Mouse (Mus musculus): ENCODE data around the gene Fam178b. TPM values are rescaled to one million over a fixed set of nuclear protein-coding genes. Genes with fewer than 3 reads are reported as not detected.

The Fam178b gene
- polyA plus RNA-seq, 1 experiment from 2014 or later: 0.24 TPM

GRCm38 (mm10) chr1:36576991-36577675, 105.8 kb downstream of the Fam178b start:
- H3K4me2 ChIP-seq: no peak overlapping the region
- 59% methylated on average over 6 of the region's 6 CpGs for WGBS
- no peaks in the 10 kb centered on the region for H3K9me3 ChIP-seq
- no peak for ATAC-seq (ENCODE audit: low read depth)
- H3K9ac ChIP-seq: no peak overlapping the region
- no peak overlapping the region for H3K27ac ChIP-seq (replicated peaks)
- H3K4me3 ChIP-seq: no peak overlapping the region
- no peaks in the 10 kb centered on the region for H3K36me3 ChIP-seq
- peaks cover 8% of the 10 kb centered on the region; the same call in 1 of the 2 replicates for H3K27me3 ChIP-seq
- H3K4me1 ChIP-seq (replicated peaks): peaks cover 39% of the 10 kb centered on the region

DNA sequence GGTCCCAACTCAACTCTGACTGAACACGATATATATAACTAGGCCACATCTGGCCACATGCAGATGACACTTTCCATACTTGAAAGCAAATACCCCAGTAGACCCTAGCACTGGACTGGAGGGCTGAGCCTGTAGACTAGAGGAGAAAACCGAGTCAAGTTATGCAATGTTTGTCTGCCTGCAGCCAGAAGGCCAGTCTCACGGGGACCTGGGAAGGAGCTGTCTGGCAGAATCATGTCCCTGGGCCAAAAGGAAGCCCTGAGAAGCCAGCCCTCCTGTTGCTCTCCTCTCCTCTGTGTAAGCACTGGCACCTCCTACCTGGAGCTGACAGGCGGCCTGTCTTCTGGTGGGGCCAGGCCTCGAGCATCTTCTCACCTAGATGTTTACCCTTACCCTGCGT, 107.6 kb downstream of the Fam178b start:
- no peak for ATAC-seq (ENCODE audit: low read depth)
- 69% methylated on average over 6 of the region's 6 CpGs for WGBS

DNA sequence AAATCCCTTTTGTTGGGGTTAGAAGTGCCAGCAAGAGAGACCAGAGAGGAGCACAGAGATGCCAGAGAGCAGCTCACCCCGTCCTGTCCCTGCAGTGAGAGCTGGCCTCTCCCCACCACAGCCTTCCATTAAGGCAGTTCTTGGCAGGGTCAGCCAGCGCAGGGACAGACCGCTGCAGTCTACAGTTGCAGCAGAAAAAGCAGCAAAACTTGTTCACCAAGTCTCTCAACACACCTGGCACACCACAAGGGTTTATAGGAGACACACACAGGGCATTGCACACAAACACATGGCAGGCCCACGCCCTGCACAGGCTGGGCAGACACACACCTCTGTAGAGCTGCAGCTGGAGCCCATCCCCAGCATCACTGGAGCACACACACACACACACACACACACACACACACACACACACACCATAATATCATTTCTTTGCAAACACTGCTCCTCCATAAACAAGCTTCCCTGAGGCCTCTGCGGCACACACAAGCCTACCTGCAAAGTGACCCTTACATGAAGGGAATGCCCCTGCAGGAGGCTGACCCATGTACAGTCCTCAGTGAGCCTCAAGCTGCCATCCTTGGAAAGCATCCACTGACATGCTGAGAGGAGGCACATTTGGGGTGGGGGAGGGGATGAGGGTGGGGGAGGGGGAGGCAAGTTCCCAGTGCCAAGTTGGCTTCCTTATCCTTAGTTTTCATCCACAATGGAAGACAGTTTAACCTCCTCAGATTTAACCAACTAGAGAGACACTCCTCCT, 108.6 kb downstream of the Fam178b start:
- no peak overlapping the region for H3K4me3 ChIP-seq
- H3K27ac ChIP-seq (replicated peaks): no peak overlapping the region
- peaks cover 8% of the 10 kb centered on the region; the same call in 1 of the 2 replicates for H3K27me3 ChIP-seq
- H3K9me3 ChIP-seq: no peaks in the 10 kb centered on the region
- peaks cover 14% of the 10 kb centered on the region for H3K4me1 ChIP-seq (replicated peaks)
- H3K36me3 ChIP-seq: no peaks in the 10 kb centered on the region
- no peak overlapping the region for H3K4me2 ChIP-seq
- 83% methylated on average over 5 of the region's 5 CpGs for WGBS
- H3K9ac ChIP-seq: no peak overlapping the region
- ATAC-seq (ENCODE audit: low read depth): no peak

More for the DNA sequence above, 107.6 kb downstream of the Fam178b start:
- peaks cover 24% of the 10 kb centered on the region for H3K4me1 ChIP-seq (replicated peaks)
- H3K27ac ChIP-seq (replicated peaks): no peak overlapping the region
- no peak overlapping the region for H3K4me3 ChIP-seq
- no peak overlapping the region for H3K4me2 ChIP-seq
- H3K9me3 ChIP-seq: no peaks in the 10 kb centered on the region
- no peak overlapping the region for H3K9ac ChIP-seq
- no peaks in the 10 kb centered on the region for H3K36me3 ChIP-seq
- peaks cover 8% of the 10 kb centered on the region; the same call in 1 of the 2 replicates for H3K27me3 ChIP-seq

- WGBS: 84% methylated on average over 8 of the region's 8 CpGs
- Histone ChIP-seq H3K27ac (replicated peaks) (no peak overlapping the region), H3K9me3 (no peaks in the 10 kb centered on the region), H3K4me3 (no peak overlapping the region), H3K36me3 (no peaks in the 10 kb centered on the region), H3K4me2 (no peak overlapping the region), H3K27me3 (peaks cover 7% of the 10 kb centered on the region; the same call in 1 of the 2 replicates), H3K9ac (no peak overlapping the region), H3K4me1 (replicated peaks) (peaks cover 15% of the 10 kb centered on the region)
- no peak for ATAC-seq (ENCODE audit: low read depth)
Measured at GRCm38 (mm10) chr1:36573524-36573923, 109.5 kb downstream of the Fam178b start.

- no peak overlapping the region for H3K4me3 ChIP-seq
- WGBS: 69% methylated on average over 1 of the region's 1 CpGs
- no peaks in the 10 kb centered on the region for H3K9me3 ChIP-seq
- H3K9ac ChIP-seq: no peak overlapping the region
- no peaks in the 10 kb centered on the region; the same call in 1 of the 2 replicates for H3K27me3 ChIP-seq
- peaks cover 23% of the 10 kb centered on the region for H3K4me1 ChIP-seq (replicated peaks)
- no peak overlapping the region for H3K27ac ChIP-seq (replicated peaks)
- H3K36me3 ChIP-seq: no peaks in the 10 kb centered on the region
- no peak overlapping the region for H3K4me2 ChIP-seq
- ATAC-seq (ENCODE audit: low read depth): no peak
Measured at GRCm38 (mm10) chr1:36572709-36573108, 110.3 kb downstream of the Fam178b start.

DNA sequence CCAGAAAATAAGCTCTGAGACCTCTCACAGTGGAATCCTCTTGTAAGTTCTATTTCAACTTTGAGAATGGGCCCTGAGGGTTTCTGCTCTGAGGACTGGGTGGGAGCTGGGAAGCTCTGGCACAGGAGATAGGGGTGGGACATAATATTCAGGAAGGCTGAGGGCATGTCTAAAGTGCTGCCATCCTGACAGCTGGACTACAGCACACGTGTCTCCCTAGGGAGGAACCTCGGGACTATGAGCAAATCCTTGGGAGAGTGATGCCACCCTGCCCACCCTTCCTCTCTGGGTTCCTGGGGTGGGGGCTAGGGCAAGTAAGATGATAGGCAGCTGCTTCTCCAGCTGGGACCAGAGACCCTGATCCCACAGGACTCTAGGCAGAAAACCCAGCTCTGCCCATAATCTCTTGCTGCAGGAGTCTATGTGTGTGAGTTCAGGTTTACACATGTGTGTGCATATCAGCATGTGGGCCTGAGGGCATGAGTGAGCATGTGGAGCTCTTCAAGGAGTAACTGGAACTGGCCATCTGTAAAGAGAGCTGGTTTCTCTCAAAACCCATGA, 110.8 kb downstream of the Fam178b start:
- 54% methylated on average over 2 of the region's 2 CpGs for WGBS
- H3K4me1 ChIP-seq (replicated peaks): peaks cover 23% of the 10 kb centered on the region
- no peaks in the 10 kb centered on the region; the same call in 1 of the 2 replicates for H3K27me3 ChIP-seq
- H3K4me2 ChIP-seq: no peak overlapping the region
- H3K27ac ChIP-seq (replicated peaks): no peak overlapping the region
- no peak overlapping the region for H3K9ac ChIP-seq
- H3K4me3 ChIP-seq: no peak overlapping the region
- no peaks in the 10 kb centered on the region for H3K9me3 ChIP-seq
- ATAC-seq (ENCODE audit: low read depth): no peak
- no peaks in the 10 kb centered on the region for H3K36me3 ChIP-seq

- Histone ChIP-seq H3K36me3 (no peaks in the 10 kb centered on the region), H3K9ac (no peak overlapping the region), H3K4me3 (no peak overlapping the region), H3K9me3 (no peaks in the 10 kb centered on the region), H3K27me3 (no peaks in the 10 kb centered on the region), H3K4me1 (replicated peaks) (peaks cover 24% of the 10 kb centered on the region), H3K27ac (replicated peaks) (no peak overlapping the region), H3K4me2 (no peak overlapping the region)
- 50% methylated on average over 6 of the region's 6 CpGs for WGBS
- ATAC-seq (ENCODE audit: low read depth): no peak
Measured at GRCm38 (mm10) chr1:36571627-36572026, 111.4 kb downstream of the Fam178b start.

DNA sequence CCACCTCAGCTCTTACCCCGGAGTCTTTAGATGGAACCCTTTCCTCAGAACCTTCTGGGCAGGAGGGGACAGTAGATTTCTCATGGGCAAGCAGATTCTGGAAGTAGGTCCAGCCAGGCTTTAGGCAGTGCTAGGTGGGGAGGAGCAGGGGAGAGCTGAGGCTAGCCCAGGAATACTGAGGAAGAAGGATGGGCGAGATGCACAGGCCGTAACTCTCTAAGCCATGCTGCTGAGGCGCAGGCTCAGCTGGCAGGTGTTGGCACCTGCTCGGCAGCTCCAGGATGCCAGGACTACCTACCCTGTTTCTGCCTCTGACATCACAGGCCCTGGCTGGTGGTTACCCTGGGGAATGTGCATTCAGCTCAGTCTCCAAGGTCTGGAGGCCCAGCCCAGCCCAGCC, 112.7 kb downstream of the Fam178b start:
- no peak overlapping the region for H3K9ac ChIP-seq
- H3K4me3 ChIP-seq: no peak overlapping the region
- no peak overlapping the region for H3K4me2 ChIP-seq
- H3K4me1 ChIP-seq (replicated peaks): peaks cover 28% of the 10 kb centered on the region
- ATAC-seq (ENCODE audit: low read depth): no peak
- WGBS: 93% methylated on average over 5 of the region's 5 CpGs
- no peaks in the 10 kb centered on the region for H3K27me3 ChIP-seq
- H3K27ac ChIP-seq (replicated peaks): no peak overlapping the region
- H3K9me3 ChIP-seq: no peaks in the 10 kb centered on the region
- no peaks in the 10 kb centered on the region for H3K36me3 ChIP-seq

- H3K4me2 ChIP-seq: no peak overlapping the region
- H3K36me3 ChIP-seq: no peaks in the 10 kb centered on the region
- WGBS: 39% methylated on average over 7 of the region's 7 CpGs
- H3K9ac ChIP-seq: no peak overlapping the region
- H3K9me3 ChIP-seq: no peaks in the 10 kb centered on the region
- H3K27ac ChIP-seq (replicated peaks): no peak overlapping the region
- peaks cover 27% of the 10 kb centered on the region for H3K4me1 ChIP-seq (replicated peaks)
- H3K4me3 ChIP-seq: no peak overlapping the region
- H3K27me3 ChIP-seq: no peaks in the 10 kb centered on the region
- no peak for ATAC-seq (ENCODE audit: low read depth)
Measured at GRCm38 (mm10) chr1:36569694-36570276, 113.2 kb downstream of the Fam178b start.

- 78% methylated on average over 4 of the region's 4 CpGs for WGBS
- Histone ChIP-seq H3K4me3 (no peak overlapping the region), H3K9ac (no peak overlapping the region), H3K27ac (replicated peaks) (no peak overlapping the region), H3K36me3 (no peaks in the 10 kb centered on the region), H3K4me1 (replicated peaks) (peaks cover 22% of the 10 kb centered on the region; the same call in 1 of the 2 replicates), H3K9me3 (no peaks in the 10 kb centered on the region), H3K27me3 (no peaks in the 10 kb centered on the region), H3K4me2 (no peak overlapping the region)
- no peak for ATAC-seq (ENCODE audit: low read depth)
Measured at GRCm38 (mm10) chr1:36568776-36569175, 114.2 kb downstream of the Fam178b start.

- peaks cover 22% of the 10 kb centered on the region; the same call in 1 of the 2 replicates for H3K4me1 ChIP-seq (replicated peaks)
- no peaks in the 10 kb centered on the region for H3K36me3 ChIP-seq
- H3K4me3 ChIP-seq: no peak overlapping the region
- ATAC-seq (ENCODE audit: low read depth): no peak
- WGBS: 55% methylated on average over 21 of the region's 21 CpGs
- no peaks in the 10 kb centered on the region for H3K27me3 ChIP-seq
- no peak overlapping the region for H3K9ac ChIP-seq
- no peaks in the 10 kb centered on the region for H3K9me3 ChIP-seq
- no peak overlapping the region for H3K4me2 ChIP-seq
- no peak overlapping the region for H3K27ac ChIP-seq (replicated peaks)
Measured at GRCm38 (mm10) chr1:36567818-36568603, 115.0 kb downstream of the Fam178b start.
